Mouse (Mus musculus): ENCODE measurements at regions not wholly inside any gene's neighbourhood (a gene's known extent, or its start where the extent isn't known, plus 50 kb on each side); places are given as distances from the start of the nearest gene placed in this dataset.

DNA sequence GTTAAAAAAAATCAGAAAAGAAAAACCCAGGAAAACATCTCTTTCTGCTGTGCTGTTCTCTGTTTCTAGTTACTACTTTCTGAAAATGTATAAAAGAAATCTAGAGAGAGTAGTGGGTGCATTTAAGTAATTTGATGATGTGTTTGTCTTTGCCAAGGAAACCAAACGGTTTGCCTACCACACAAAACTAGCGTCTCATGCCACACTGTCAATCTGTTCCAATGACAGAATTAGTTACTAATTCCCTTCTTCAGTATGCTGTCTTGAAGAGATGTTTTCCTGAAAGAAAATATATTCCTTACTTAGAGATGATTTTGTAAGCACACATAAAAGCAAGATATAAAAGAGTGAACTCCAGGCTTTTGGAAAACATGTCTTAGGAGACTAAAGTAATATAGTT lies 546.2 kb downstream of the Ipmk start:
- in situ Hi-C loops (cut with MboI; ENCODE audit: low sequenced_read_pairs in 2 of 2, unreplicated experiment in 2 of 2) = no loop called here
- Histone ChIP-seq H3K27ac (ENCODE audit: insufficient read depth, low read depth, low read length, poor library complexity, severe bottlenecking) (no peak overlapping the region), H3K36me3 (ENCODE audit: control insufficient read depth, insufficient read depth, low read length, poor library complexity, severe bottlenecking) (no peaks in the 10 kb centered on the region), H3K9me3 (ENCODE audit: control insufficient read depth, insufficient read depth, low read depth, low read length) (no peaks in the 10 kb centered on the region), H3K4me1 (ENCODE audit: control insufficient read depth in 2 of 2, insufficient read depth in 2 of 2, low read length in 2 of 2, poor library complexity in 1 of 2) (no peaks in the 10 kb centered on the region), H3K9ac (ENCODE audit: insufficient read depth, low read depth, low read length, poor library complexity, severe bottlenecking) (no peak overlapping the region), H3K4me3 (ENCODE audit: insufficient read depth in 1 of 2, low read depth in 1 of 2, low read length in 2 of 2, poor library complexity in 1 of 2, severe bottlenecking in 1 of 2) (no peak overlapping the region)
- TF ChIP-seq MAFK (IDR thresholded peaks at IDR 0.05; ENCODE audit: insufficient read depth, low read depth, low read length) (no peak), ZNF384 (IDR thresholded peaks at IDR 0.05; ENCODE audit: low read depth, low read length) (no peak), HCFC1 (IDR thresholded peaks at IDR 0.05; ENCODE audit: borderline replicate concordance, insufficient read depth, low read length) (no peak), ZC3H11A (IDR thresholded peaks at IDR 0.05; ENCODE audit: borderline replicate concordance, low read depth, low read length) (no peak), CHD2 (IDR thresholded peaks at IDR 0.05; ENCODE audit: low read depth, low read length) (no peak)
- no peak for DNase-seq (ENCODE audit: low read depth, low spot score)

GRCm38 (mm10) chr10:71905029-71905428 lies 557.5 kb downstream of the Ipmk start:
- no peak for DNase-seq (ENCODE audit: low read depth, low spot score)
- Histone ChIP-seq H3K36me3 (ENCODE audit: control insufficient read depth, insufficient read depth, low read length, poor library complexity, severe bottlenecking) (no peaks in the 10 kb centered on the region), H3K4me3 (ENCODE audit: insufficient read depth in 1 of 2, low read depth in 1 of 2, low read length in 2 of 2, poor library complexity in 1 of 2, severe bottlenecking in 1 of 2) (no peak overlapping the region), H3K9ac (ENCODE audit: insufficient read depth, low read depth, low read length, poor library complexity, severe bottlenecking) (no peak overlapping the region), H3K4me1 (ENCODE audit: control insufficient read depth in 2 of 2, insufficient read depth in 2 of 2, low read length in 2 of 2, poor library complexity in 1 of 2) (no peaks in the 10 kb centered on the region), H3K27ac (ENCODE audit: insufficient read depth, low read depth, low read length, poor library complexity, severe bottlenecking) (no peak overlapping the region), H3K9me3 (ENCODE audit: control insufficient read depth, insufficient read depth, low read depth, low read length) (no peaks in the 10 kb centered on the region)
- TF ChIP-seq ZNF384 (IDR thresholded peaks at IDR 0.05; ENCODE audit: low read depth, low read length) = no peak
- TF ChIP-seq MAFK (IDR thresholded peaks at IDR 0.05; ENCODE audit: insufficient read depth, low read depth, low read length) = no peak
- TF ChIP-seq HCFC1 (IDR thresholded peaks at IDR 0.05; ENCODE audit: borderline replicate concordance, insufficient read depth, low read length) = no peak
- in situ Hi-C loops (cut with MboI; ENCODE audit: low sequenced_read_pairs in 2 of 2, unreplicated experiment in 2 of 2) = no loop called here
